Mouse (Mus musculus) ES-Bruce4 (cell line): ENCODE results near the gene Maats1.

Source experiments
- CTCF ChIP-seq: IDR thresholded peaks from one replicate; pipeline ENCODE4 v1.8.1; 2011; ENCODE audit warnings: low read depth, low read length
- EP300 ChIP-seq: IDR thresholded peaks from 2 replicates; pipeline ENCODE4 v1.6.1; 2011; ENCODE audit warnings: low read depth, low read length; ENCODE audit not compliant: insufficient read depth
- POLR2A ChIP-seq: IDR thresholded peaks from one replicate; pipeline ENCODE4 v1.8.1; 2011; ENCODE audit warnings: low read length; ENCODE audit not compliant: insufficient read depth

DNA sequence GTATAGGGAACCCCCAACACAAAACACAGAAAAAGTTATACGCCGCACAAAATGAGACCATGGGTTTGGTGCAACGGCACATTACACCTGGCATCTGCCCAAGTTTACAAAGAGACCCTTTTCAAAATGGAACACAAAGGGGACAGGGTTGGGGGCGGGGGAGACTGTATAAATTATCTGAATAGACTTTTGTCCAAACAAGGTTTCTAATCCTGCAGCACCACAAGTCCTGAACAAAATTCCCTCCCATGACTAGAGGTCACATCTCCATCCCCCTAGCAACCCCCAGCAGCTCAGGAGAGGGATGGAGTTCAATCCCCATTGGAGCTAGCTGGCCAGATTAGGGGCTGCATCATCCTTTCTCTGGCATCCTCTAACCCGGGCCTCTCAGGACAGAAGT lies 69.5 kb downstream of the Maats1 start:
- TF ChIP-seq EP300 (no peak), CTCF (no peak), POLR2A (no peak)
